ENCODE assay signal across 47 mouse cellular contexts in the genomic region with DNA sequence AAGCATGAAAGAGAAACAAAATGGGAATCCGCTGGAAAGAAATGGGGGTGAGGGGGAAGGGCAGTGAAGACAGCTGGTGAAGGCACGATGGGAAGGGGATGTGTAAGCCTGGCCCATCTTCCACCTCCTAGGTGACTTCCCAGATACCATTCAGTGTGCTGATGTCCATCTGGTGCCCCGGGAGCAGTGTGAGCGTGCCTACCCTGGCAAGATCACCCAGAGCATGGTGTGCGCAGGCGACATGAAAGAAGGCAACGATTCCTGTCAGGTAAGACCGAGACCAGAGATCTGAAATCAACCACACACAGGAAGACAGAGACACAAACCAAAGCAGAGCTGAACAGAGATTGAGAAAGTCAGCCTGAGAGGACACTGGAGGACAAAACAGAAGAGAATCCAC. TPM values are rescaled to one million over a fixed set of nuclear protein-coding genes. Genes with fewer than 3 reads are reported as not detected.
"Had no signal": no experiment of that assay in that cellular context is flagged by ENCODE, and none has a peak within 500 bp of the region (broad histone marks: within the 10 kb centered on the region; RNA-seq: fewer than 3 reads in every experiment).

No protein-coding gene starts in this region.

- ATAC-seq: liver, embryonic 12.5 days; liver, postnatal 0 days; lung, postnatal 0 days; midbrain, embryonic 13.5 days; midbrain, embryonic 15.5 days; midbrain, embryonic 16.5 days had no signal

- H3K4me2 ChIP-seq: limb, embryonic 12.5 days; limb, embryonic 13.5 days; limb, embryonic 15.5 days; liver, embryonic 11.5 days; liver, embryonic 12.5 days; liver, embryonic 13.5 days; liver, embryonic 15.5 days; lung, embryonic 14.5 days; lung, embryonic 15.5 days; midbrain, embryonic 11.5 days; midbrain, embryonic 12.5 days; midbrain, embryonic 13.5 days; midbrain, embryonic 15.5 days; neural tube, embryonic 12.5 days had no signal

- H3K27me3 ChIP-seq: limb, embryonic 12.5 days; limb, embryonic 13.5 days; limb, embryonic 15.5 days; liver, embryonic 12.5 days; liver, embryonic 13.5 days; liver, embryonic 15.5 days; lung, embryonic 15.5 days; midbrain, embryonic 12.5 days; midbrain, embryonic 13.5 days; midbrain, embryonic 15.5 days; neural tube, embryonic 12.5 days had no signal

- H3K9me3 ChIP-seq: limb, embryonic 10.5 days; limb, embryonic 12.5 days; limb, embryonic 15.5 days; liver, embryonic 12.5 days; liver, embryonic 13.5 days; liver, embryonic 15.5 days; lung, embryonic 15.5 days; megakaryocyte, embryonic 14.5 days; midbrain, embryonic 12.5 days; midbrain, embryonic 13.5 days; midbrain, embryonic 15.5 days; neural tube, embryonic 12.5 days had no signal

- H3K36me3 ChIP-seq: limb, embryonic 10.5 days; limb, embryonic 12.5 days; limb, embryonic 13.5 days; limb, embryonic 15.5 days; liver, embryonic 12.5 days; liver, embryonic 13.5 days; liver, embryonic 15.5 days; lung, embryonic 15.5 days; midbrain, embryonic 10.5 days; midbrain, embryonic 12.5 days; midbrain, embryonic 13.5 days; midbrain, embryonic 15.5 days; neural tube, embryonic 12.5 days had no signal

- H3K27ac ChIP-seq: limb, embryonic 10.5 days; limb, embryonic 12.5 days; limb, embryonic 13.5 days; limb, embryonic 15.5 days; liver, embryonic 12.5 days; liver, embryonic 13.5 days; liver, embryonic 14.5 days; liver, embryonic 15.5 days; lung, embryonic 15.5 days; macrophage; midbrain, embryonic 10.5 days; midbrain, embryonic 12.5 days; midbrain, embryonic 13.5 days; midbrain, embryonic 15.5 days; neural tube, embryonic 12.5 days had no signal

- H3K4me3 ChIP-seq: limb, embryonic 10.5 days; limb, embryonic 12.5 days; limb, embryonic 13.5 days; limb, embryonic 15.5 days; liver, embryonic 12.5 days; liver, embryonic 13.5 days; liver, embryonic 15.5 days; lung, embryonic 15.5 days; megakaryocyte, embryonic 14.5 days; midbrain, embryonic 10.5 days; midbrain, embryonic 12.5 days; midbrain, embryonic 13.5 days; midbrain, embryonic 15.5 days; myocyte; neural tube, embryonic 12.5 days had no signal

- H3K9ac ChIP-seq: limb, embryonic 12.5 days; limb, embryonic 13.5 days; limb, embryonic 15.5 days; liver, embryonic 12.5 days; liver, embryonic 13.5 days; liver, embryonic 14.5 days; liver, embryonic 15.5 days; liver, postnatal 0 days; lung, embryonic 14.5 days; lung, embryonic 15.5 days; midbrain, embryonic 12.5 days; midbrain, embryonic 13.5 days; midbrain, embryonic 15.5 days; neural tube, embryonic 12.5 days had no signal

- DNase-seq: left cerebral cortex, postnatal 4 days; liver; liver, embryonic 13.5 days; liver, postnatal 0 days; lung, adult 18-20 months; lung, adult 2 months; lung, embryonic 14.5 days; lung, postnatal 10 days; lung, postnatal 14 days; lung, postnatal 36 days; lung, postnatal 4 days; midbrain, embryonic 14.5 days had no signal

- H3K4me1 ChIP-seq: limb, embryonic 10.5 days; limb, embryonic 12.5 days; limb, embryonic 13.5 days; limb, embryonic 15.5 days; liver, embryonic 12.5 days; liver, embryonic 13.5 days; liver, embryonic 15.5 days; lung, embryonic 15.5 days; megakaryocyte, embryonic 14.5 days; midbrain, embryonic 10.5 days; midbrain, embryonic 12.5 days; midbrain, embryonic 13.5 days; midbrain, embryonic 15.5 days; neural tube, embryonic 12.5 days had no signal

RNA-seq across cellular contexts. Expression of a gene that starts 4.7 kb away (rescaled TPM):
- total RNA-seq: left cerebral cortex, postnatal 10 days; left cerebral cortex, postnatal 14 days; left cerebral cortex, postnatal 4 days; liver, adult 2 months; megakaryocyte progenitor cell, adult 5-6 weeks; megakaryocyte, adult 5-6 weeks; megakaryocyte-erythroid progenitor cell, adult 5-6 weeks; midbrain, postnatal 0 days; monocyte, adult 5-6 weeks had no signal
- polyA plus RNA-seq: limb, embryonic 10.5 days; limb, embryonic 12.5 days; limb, embryonic 13.5 days; limb, embryonic 14.5 days; liver, adult 2 months; liver, embryonic 11.5 days; liver, embryonic 12.5 days; liver, embryonic 13.5 days; liver, embryonic 14.5 days; liver, embryonic 15.5 days; liver, embryonic 16.5 days; liver, postnatal 0 days; lung, embryonic 14.5 days; lung, embryonic 15.5 days; lung, embryonic 16.5 days; lung, postnatal 0 days; macrophage; midbrain, embryonic 10.5 days; midbrain, embryonic 11.5 days; midbrain, embryonic 12.5 days; midbrain, embryonic 13.5 days; midbrain, embryonic 14.5 days; midbrain, embryonic 15.5 days; midbrain, embryonic 16.5 days; midbrain, postnatal 0 days; myocyte; neural tube, embryonic 11.5 days; neural tube, embryonic 12.5 days had no signal

RNA-seq across cellular contexts. Expression of a gene that starts 12.8 kb away (rescaled TPM):
- total RNA-seq: left cerebral cortex, postnatal 10 days; left cerebral cortex, postnatal 14 days; left cerebral cortex, postnatal 25 days; left cerebral cortex, postnatal 36 days; left cerebral cortex, postnatal 4 days; liver, adult 2 months; megakaryocyte progenitor cell, adult 5-6 weeks; megakaryocyte, adult 5-6 weeks; megakaryocyte-erythroid progenitor cell, adult 5-6 weeks; midbrain, postnatal 0 days; monocyte, adult 5-6 weeks had no signal
- polyA plus RNA-seq: limb, embryonic 10.5 days; limb, embryonic 11.5 days; limb, embryonic 12.5 days; liver, adult 2 months; liver, embryonic 11.5 days; liver, embryonic 12.5 days; liver, embryonic 13.5 days; liver, embryonic 14.5 days; liver, embryonic 15.5 days; liver, embryonic 16.5 days; liver, postnatal 0 days; lung, embryonic 14.5 days; lung, embryonic 15.5 days; lung, embryonic 16.5 days; lung, postnatal 0 days; macrophage; midbrain, embryonic 10.5 days; midbrain, embryonic 11.5 days; midbrain, embryonic 13.5 days; midbrain, embryonic 14.5 days; midbrain, embryonic 15.5 days; midbrain, embryonic 16.5 days; midbrain, postnatal 0 days; myocyte; neural tube, embryonic 11.5 days; neural tube, embryonic 12.5 days had no signal

RNA-seq across cellular contexts. Expression of a gene that starts 17.9 kb away (rescaled TPM):
- total RNA-seq: left cerebral cortex, postnatal 10 days; left cerebral cortex, postnatal 14 days; left cerebral cortex, postnatal 25 days; left cerebral cortex, postnatal 36 days; liver, adult 2 months; megakaryocyte progenitor cell, adult 5-6 weeks; megakaryocyte, adult 5-6 weeks; megakaryocyte-erythroid progenitor cell, adult 5-6 weeks; monocyte, adult 5-6 weeks had no signal
- polyA plus RNA-seq: limb, embryonic 10.5 days; limb, embryonic 11.5 days; limb, embryonic 12.5 days; limb, embryonic 13.5 days; liver, adult 2 months; liver, embryonic 11.5 days; liver, embryonic 12.5 days; liver, embryonic 13.5 days; liver, embryonic 14.5 days; liver, embryonic 15.5 days; liver, embryonic 16.5 days; liver, postnatal 0 days; lung, embryonic 15.5 days; lung, embryonic 16.5 days; lung, postnatal 0 days; macrophage; midbrain, embryonic 10.5 days; midbrain, embryonic 12.5 days; midbrain, embryonic 13.5 days; midbrain, embryonic 14.5 days; midbrain, embryonic 15.5 days; midbrain, embryonic 16.5 days; myocyte; neural tube, embryonic 11.5 days; neural tube, embryonic 12.5 days had no signal

RNA-seq across cellular contexts. Expression of a gene that starts 31.6 kb away (rescaled TPM):
- polyA plus RNA-seq: macrophage, myocyte had no signal

RNA-seq across cellular contexts. Expression of a gene that starts 37.3 kb away (rescaled TPM):
- total RNA-seq: left cerebral cortex, postnatal 10 days; left cerebral cortex, postnatal 14 days; left cerebral cortex, postnatal 25 days; left cerebral cortex, postnatal 36 days; left cerebral cortex, postnatal 4 days; liver, adult 2 months; megakaryocyte progenitor cell, adult 5-6 weeks; megakaryocyte, adult 5-6 weeks; megakaryocyte-erythroid progenitor cell, adult 5-6 weeks; midbrain, postnatal 0 days; monocyte, adult 5-6 weeks had no signal
- polyA plus RNA-seq: limb, embryonic 11.5 days; liver, adult 2 months; liver, embryonic 11.5 days; liver, embryonic 12.5 days; liver, embryonic 13.5 days; liver, embryonic 14.5 days; liver, embryonic 15.5 days; liver, embryonic 16.5 days; liver, postnatal 0 days; lung, embryonic 14.5 days; macrophage; midbrain, embryonic 10.5 days; midbrain, embryonic 11.5 days; midbrain, embryonic 12.5 days; midbrain, embryonic 14.5 days; midbrain, postnatal 0 days; myocyte; neural tube, embryonic 11.5 days; neural tube, embryonic 12.5 days had no signal
